Mouse (Mus musculus) thymus, adult 2 months (tissue): Measurements from ENCODE around the gene Cdsn.

Experiments
- CTCF ChIP-seq: fragments of 200-500 bp; IDR thresholded peaks from 2 replicates; pipeline ENCODE4 v1.5.1; 2012; ENCODE audit warnings: mild to moderate bottlenecking, control low read depth, low read length, moderate library complexity, borderline replicate concordance; ENCODE audit not compliant: control insufficient read depth, poor library complexity, insufficient read depth; ENCODE audit errors: extremely low read depth
- POLR2A ChIP-seq: fragments of 200-500 bp; IDR thresholded peaks from 2 replicates; pipeline ENCODE4 v1.6.1; 2012; ENCODE audit warnings: mild to moderate bottlenecking, low read length, control low read depth, moderate library complexity; ENCODE audit not compliant: control insufficient read depth, poor library complexity, insufficient read depth; ENCODE audit errors: extremely low read depth

GRCm38 (mm10) chr17:35516652-35517500, 35.1 kb upstream of the Cdsn start, which contains the start of the genes Tcf19 and Cchcr1:
- TF ChIP-seq CTCF, result peak; percentile 62; the same call in 1 of the 2 replicates
- no peak; the same call in 1 of the 2 replicates for TF ChIP-seq POLR2A
